Mouse (Mus musculus) kidney, adult 2 months (tissue): ENCODE results near the gene Tfcp2. TPM values are rescaled to one million over a fixed set of nuclear protein-coding genes. Genes with fewer than 3 reads are reported as not detected.

Experiments used
- DNase-seq: peaks from one replicate; pipeline ENCODE4 v3.0.0; 2021
- H3K27ac ChIP-seq: fragments of 200-500 bp; 2 replicates; pipeline ENCODE4 v1.5.1; 2012; ENCODE audit warnings: low read depth, low read length, control low read depth, inconsistent platforms; ENCODE audit not compliant: insufficient read depth
- H3K27me3 ChIP-seq: fragments of 200-500 bp; replicated peaks from 2 replicates; pipeline ENCODE4 v1.6.1; 2012; ENCODE audit warnings: mild to moderate bottlenecking, moderate library complexity, low read length, inconsistent platforms; ENCODE audit not compliant: control insufficient read depth, insufficient read depth
- H3K36me3 ChIP-seq: fragments of 200-500 bp; 2 replicates; pipeline ENCODE4 v1.6.1; 2012; ENCODE audit warnings: mild to moderate bottlenecking, moderate library complexity, low read length, inconsistent platforms; ENCODE audit not compliant: control insufficient read depth, insufficient read depth
- H3K4me1 ChIP-seq: fragments of 200-500 bp; 2 replicates; pipeline ENCODE4 v1.6.1; 2011; ENCODE audit warnings: low read length; ENCODE audit not compliant: control insufficient read depth, insufficient read depth
- H3K4me3 ChIP-seq: fragments of 200-500 bp; 2 replicates; pipeline ENCODE4 v1.5.1; 2011; ENCODE audit warnings: mild to moderate bottlenecking, low read depth, low read length, control low read depth; ENCODE audit not compliant: insufficient read depth
- CTCF ChIP-seq: fragments of 200-500 bp; conservative IDR thresholded peaks from 2 replicates; pipeline ENCODE4 v1.5.1; 2011; ENCODE audit warnings: low read depth, mild to moderate bottlenecking, control low read depth, low read length, moderate library complexity, mixed read lengths; ENCODE audit not compliant: insufficient read depth, insufficient read length
- POLR2A ChIP-seq: fragments of 200-500 bp; IDR thresholded peaks from one replicate; pipeline ENCODE4 v1.6.1; 2011; ENCODE audit warnings: low read depth, low read length, control low read depth
- WGBS: fragments of 180-500 bp; shearing (Covaris S2); methylation state at CpG from one replicate; pipeline ENCODE4 v1.1.7; 2018; 5-methylcytosine and 5-hydroxymethylcytosine counted together
- polyA plus RNA-seq: library from polyadenylated mRNA; depleted of rRNA; stranded (reverse); fragments of >200 nt; gene quantifications from 2 replicates; pipeline ENCODE4 v1.2.3, GENCODE M21; 2012

Tfcp2 gene
- polyA plus RNA-seq, 1 experiment, result 20.6 TPM

- DNase-seq, result no peak
- no peak for TF ChIP-seq CTCF
- no peak for TF ChIP-seq POLR2A
These were observed 24.6 kb upstream of the Tfcp2 start for GRCm38 (mm10) chr15:100576392-100576791.

GRCm38 (mm10) chr15:100575366-100575765 is 23.6 kb upstream of the Tfcp2 start:
- no peak for TF ChIP-seq CTCF
- peaks cover 24% of the 10 kb centered on the region for H3K4me1 ChIP-seq
- H3K27ac ChIP-seq, result peak overlapping the region; percentile 70
- H3K27me3 ChIP-seq, result no peaks in the 10 kb centered on the region
- DNase-seq, result peak; percentile 92
- no peak overlapping the region for H3K4me3 ChIP-seq
- 50% methylated on average over 12 of the region's 12 CpGs for whole genome bisulfite sequencing
- no peaks in the 10 kb centered on the region; the same call in 1 of the 2 replicates for H3K36me3 ChIP-seq

More at GRCm38 (mm10) chr15:100576392-100576791, 24.6 kb upstream of the Tfcp2 start:
- Histone ChIP-seq H3K4me3 (no peak overlapping the region), H3K36me3 (no peaks in the 10 kb centered on the region; the same call in 1 of the 2 replicates), H3K27me3 (no peaks in the 10 kb centered on the region), H3K27ac (peak overlapping the region; percentile 70), H3K4me1 (peaks cover 24% of the 10 kb centered on the region)
- 91% methylated on average over 6 of the region's 6 CpGs for WGBS

- DNase-seq, result peak; percentile 36
- no peak for TF ChIP-seq POLR2A
- no peak overlapping the region for H3K4me3 ChIP-seq
- H3K36me3 ChIP-seq, result no peaks in the 10 kb centered on the region; the same call in 1 of the 2 replicates
- peaks cover 25% of the 10 kb centered on the region for H3K4me1 ChIP-seq
- peak overlapping the region; percentile 70 for H3K27ac ChIP-seq
- 61% methylated on average over 2 of the region's 2 CpGs for WGBS
- no peaks in the 10 kb centered on the region for H3K27me3 ChIP-seq
These were observed 22.6 kb upstream of the Tfcp2 start for GRCm38 (mm10) chr15:100574378-100574777.

- Histone ChIP-seq H3K27me3 (no peaks in the 10 kb centered on the region), H3K36me3 (no peaks in the 10 kb centered on the region; the same call in 1 of the 2 replicates), H3K27ac (peak overlapping the region; percentile 70), H3K4me1 (peaks cover 27% of the 10 kb centered on the region), H3K4me3 (no peak overlapping the region)
- no peak for TF ChIP-seq POLR2A
- no peak for TF ChIP-seq CTCF
- 18% methylated on average over 6 of the region's 6 CpGs for WGBS
- peak; percentile 82 for DNase-seq
These were observed 22.1 kb upstream of the Tfcp2 start for GRCm38 (mm10) chr15:100573946-100574345.

GRCm38 (mm10) chr15:100569239-100569638 is 17.4 kb upstream of the Tfcp2 start:
- no peaks in the 10 kb centered on the region for H3K36me3 ChIP-seq
- H3K4me1 ChIP-seq, result peaks cover 12% of the 10 kb centered on the region
- no peak overlapping the region for H3K4me3 ChIP-seq
- TF ChIP-seq POLR2A (no peak), CTCF (no peak)
- peak; percentile 65 for DNase-seq
- 56% methylated on average over 3 of the region's 3 CpGs for WGBS
- 0 out of 2 replicates have a peak overlapping the region, but pooled peaks have one; percentile 18 for H3K27ac ChIP-seq
- no peaks in the 10 kb centered on the region for H3K27me3 ChIP-seq

- H3K4me1 ChIP-seq, result peaks cover 4% of the 10 kb centered on the region; the same call in 1 of the 2 replicates
- H3K36me3 ChIP-seq, result no peaks in the 10 kb centered on the region
- no peak overlapping the region for H3K27ac ChIP-seq
- DNase-seq, result no peak
- 82% methylated on average over 2 of the region's 2 CpGs for WGBS
- TF ChIP-seq POLR2A, result no peak
- TF ChIP-seq CTCF, result no peak
- no peaks in the 10 kb centered on the region for H3K27me3 ChIP-seq
- H3K4me3 ChIP-seq, result no peak overlapping the region
These were observed 14.7 kb upstream of the Tfcp2 start for GRCm38 (mm10) chr15:100566531-100566930.

- WGBS, result 83% methylated on average over 5 of the region's 5 CpGs
- no peak overlapping the region for H3K4me3 ChIP-seq
- TF ChIP-seq CTCF (no peak), POLR2A (no peak)
- H3K36me3 ChIP-seq, result no peaks in the 10 kb centered on the region
- H3K27ac ChIP-seq, result no peak overlapping the region
- DNase-seq, result no peak
- no peaks in the 10 kb centered on the region for H3K27me3 ChIP-seq
- H3K4me1 ChIP-seq, result no peaks in the 10 kb centered on the region
These were observed 6.1 kb upstream of the Tfcp2 start for GRCm38 (mm10) chr15:100557705-100558433.
